Mouse (Mus musculus) heart, postnatal 0 days (tissue): Measurements from ENCODE around the gene Ifnar1.
"Not testable (repeated sequence)": the region's sequence is repeated elsewhere in the genome, so short reads cannot be mapped to it uniquely, and the experiment has no call there.

Source experiments
- CTCF ChIP-seq: IDR thresholded peaks from 2 replicates; pipeline ENCODE4 v1.5.1; 2016; ENCODE audit warnings: antibody characterized with exemption, control low read depth, low read depth
- EP300 ChIP-seq: IDR thresholded peaks from 2 replicates; pipeline ENCODE4 v1.6.1; 2016; ENCODE audit warnings: antibody characterized with exemption, low read depth

DNA sequence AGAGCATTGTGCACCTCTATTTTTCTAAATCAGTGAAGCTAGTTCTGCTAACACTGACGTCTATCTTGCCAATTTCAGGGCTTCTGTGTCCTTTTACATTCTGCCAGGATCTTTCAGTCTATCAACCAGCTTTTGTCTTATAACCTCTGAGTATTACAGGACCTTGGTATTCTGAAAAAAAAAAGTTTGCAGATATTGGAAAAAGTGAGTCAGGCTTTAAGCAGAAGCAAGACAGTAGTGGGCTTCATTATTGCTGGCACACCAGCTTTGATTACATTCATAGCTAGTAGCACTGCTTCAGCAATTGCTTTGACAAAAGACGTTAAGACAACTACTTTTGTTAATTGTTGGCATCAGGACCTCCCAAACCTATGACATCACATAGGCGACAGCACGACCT, 45.8 kb downstream of the Ifnar1 start:
- TF ChIP-seq CTCF, EP300: not testable (repeated sequence)
